Mouse (Mus musculus) intestine, postnatal 0 days (tissue): Measurements from ENCODE around the gene Idi2. TPM values are rescaled to one million over a fixed set of nuclear protein-coding genes. Genes with fewer than 3 reads are reported as not detected.

Experiments used
- ATAC-seq: fragments of 200-750 bp; cut with Nextera tagmentation; 2 replicates; pipeline ENCODE4 v1.8.0; 2017; ENCODE audit warnings: mild to moderate bottlenecking, moderate TSS enrichment, moderate library complexity
- H3K27ac ChIP-seq: fragments of 300-500 bp; sonication (generic); 2 replicates; pipeline ENCODE4 v1.5.1; 2014; ENCODE audit warnings: mild to moderate bottlenecking, low read depth, low read length, moderate library complexity
- H3K27me3 ChIP-seq: fragments of 300-500 bp; sonication (generic); replicated peaks from 2 replicates; pipeline ENCODE4 v1.6.1; 2014; ENCODE audit warnings: low read length, mixed read lengths; ENCODE audit not compliant: control insufficient read depth, insufficient read depth
- H3K36me3 ChIP-seq: fragments of 300-500 bp; sonication (generic); 2 replicates; pipeline ENCODE4 v1.6.1; 2014; ENCODE audit warnings: mild to moderate bottlenecking, moderate library complexity; ENCODE audit not compliant: control insufficient read depth, insufficient read depth
- H3K4me1 ChIP-seq: fragments of 300-500 bp; sonication (generic); replicated peaks from 2 replicates; pipeline ENCODE4 v1.6.1; 2014; ENCODE audit warnings: antibody characterized with exemption, low read length, mixed read lengths; ENCODE audit not compliant: control insufficient read depth, insufficient read depth
- H3K4me2 ChIP-seq: fragments of 300-500 bp; sonication (generic); replicated peaks from 2 replicates; pipeline ENCODE4 v1.6.1; 2014; ENCODE audit warnings: low read depth, mild to moderate bottlenecking, moderate library complexity
- H3K4me3 ChIP-seq: fragments of 300-500 bp; sonication (generic); 2 replicates; pipeline ENCODE4 v1.5.1; 2014; ENCODE audit warnings: low read depth, low read length
- H3K9ac ChIP-seq: fragments of 300-500 bp; sonication (generic); 2 replicates; pipeline ENCODE4 v1.6.1; 2014; ENCODE audit warnings: mild to moderate bottlenecking, low read depth, low read length
- H3K9me3 ChIP-seq: fragments of 300-500 bp; sonication (generic); 2 replicates; pipeline ENCODE4 v1.6.1; 2016; ENCODE audit warnings: mixed run types; ENCODE audit not compliant: control insufficient read depth
- CTCF ChIP-seq: sonication (generic); IDR thresholded peaks from 2 replicates; pipeline ENCODE4 v1.5.1; 2016; ENCODE audit warnings: low read depth, mild to moderate bottlenecking, control low read depth, antibody characterized with exemption, moderate library complexity
- WGBS: fragments of 180-500 bp; shearing (Covaris S2); extraction: QIAGEN DNeasy Blood & Tissue Kit; methylation state at CpG from one replicate; pipeline ENCODE4 v1.1.7; 2014; 5-methylcytosine and 5-hydroxymethylcytosine counted together
- microRNA-seq: library from miRNA; unstranded; fragments of <30 nt; microRNA quantifications from one replicate; pipeline ENCODE4, GENCODE M21; 2016
- polyA plus RNA-seq: library from polyadenylated mRNA; unstranded; fragments of >200 nt; fragmentation: Nextera tagmentation; extraction: Ambion mirVana; gene quantifications from 2 replicates; pipeline ENCODE4 v1.2.1, GENCODE M21; 2015

Idi2 gene
- polyA plus RNA-seq, 1 experiment from 2014 or later = not detected

DNA sequence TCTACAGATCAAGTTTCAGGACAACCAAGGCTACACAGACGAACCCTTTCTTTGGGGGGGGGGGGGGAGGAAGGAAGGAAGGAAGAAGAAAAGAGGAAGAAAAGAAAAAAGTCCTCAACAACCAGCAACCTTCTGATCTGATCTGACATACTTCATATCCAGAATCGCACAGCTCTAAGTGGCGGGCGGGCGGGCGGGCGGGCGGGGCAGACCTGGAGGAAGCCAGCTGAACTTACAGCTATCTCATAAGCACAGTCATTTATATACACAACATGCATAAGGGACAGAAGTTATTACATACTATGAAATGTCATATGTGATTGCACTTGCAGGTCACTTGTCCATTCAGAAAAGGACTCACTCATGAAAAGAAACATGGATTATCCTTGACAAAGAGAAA, 46.8 kb downstream of the Idi2 start:
- H3K9me3 ChIP-seq = no peaks in the 10 kb centered on the region
- WGBS = 62% methylated on average over 8 of the region's 8 CpGs
- no peak overlapping the region for H3K4me2 ChIP-seq
- no peaks in the 10 kb centered on the region for H3K36me3 ChIP-seq
- no peak overlapping the region for H3K27ac ChIP-seq
- no peaks in the 10 kb centered on the region for H3K27me3 ChIP-seq
- no peak overlapping the region for H3K9ac ChIP-seq
- no peak for TF ChIP-seq CTCF
- no peak overlapping the region for H3K4me3 ChIP-seq
- H3K4me1 ChIP-seq = no peaks in the 10 kb centered on the region
- ATAC-seq = no peak

DNA sequence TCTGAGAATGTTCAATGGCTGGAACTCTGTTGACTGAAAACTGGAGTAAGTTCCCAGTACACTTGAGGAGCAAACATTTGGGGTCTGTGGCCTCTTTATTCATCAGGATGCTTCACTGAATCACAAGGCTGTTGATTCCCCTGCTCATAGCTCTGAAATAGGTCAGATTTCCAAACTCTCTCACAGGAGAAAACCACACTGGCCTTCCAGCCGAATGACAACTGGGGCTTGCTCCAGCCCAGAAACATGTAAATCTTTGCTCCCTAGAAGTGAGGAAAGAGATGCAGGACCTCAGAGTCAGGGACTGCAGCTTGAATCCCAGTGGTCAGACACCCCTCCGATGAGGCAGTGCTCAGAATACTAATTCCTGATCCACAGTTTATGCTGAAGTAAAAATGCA, 50.6 kb downstream of the Idi2 start:
- H3K27ac ChIP-seq = no peak overlapping the region
- 78% methylated on average over 2 of the region's 2 CpGs for WGBS
- H3K36me3 ChIP-seq = no peaks in the 10 kb centered on the region
- H3K4me1 ChIP-seq = no peaks in the 10 kb centered on the region
- no peaks in the 10 kb centered on the region for H3K9me3 ChIP-seq
- H3K4me3 ChIP-seq = no peak overlapping the region
- no peak for ATAC-seq
- no peak for TF ChIP-seq CTCF
- no peak overlapping the region for H3K4me2 ChIP-seq
- no peak overlapping the region for H3K9ac ChIP-seq
- no peaks in the 10 kb centered on the region for H3K27me3 ChIP-seq

Small RNA genes within 50 kb of the gene (microRNA-seq; reads per million reads assigned to microRNA genes)
- not detected for gene Gm22750

Other genes with a start within 250 kb of the Idi2 start
- gene Wdr37, start 81.0 kb upstream of the Idi2 start, polyA plus RNA-seq = 7.7 and 8.0 TPM in 2 replicates
- 27.6 and 30.9 TPM in 2 replicates for gene Idi1, start 67.4 kb upstream of the Idi2 start, polyA plus RNA-seq
- gene Gm9745, start 4.6 kb upstream of the Idi2 start, polyA plus RNA-seq = not detected in 2 replicates
- 28.8 and 30.3 TPM in 2 replicates for gene Gtpbp4, start 43.2 kb downstream of the Idi2 start, polyA plus RNA-seq
- 32.5 and 35.8 TPM in 2 replicates for gene Larp4b, start 141.0 kb downstream of the Idi2 start, polyA plus RNA-seq